Mouse (Mus musculus): Measurements from ENCODE around the gene Nol9. TPM values are rescaled to one million over a fixed set of nuclear protein-coding genes. Genes with fewer than 3 reads are reported as not detected.

Nol9 gene
- total and polyA plus RNA-seq, 2 experiments from 2014 or later = 17.1 to 33.0 TPM

DNA sequence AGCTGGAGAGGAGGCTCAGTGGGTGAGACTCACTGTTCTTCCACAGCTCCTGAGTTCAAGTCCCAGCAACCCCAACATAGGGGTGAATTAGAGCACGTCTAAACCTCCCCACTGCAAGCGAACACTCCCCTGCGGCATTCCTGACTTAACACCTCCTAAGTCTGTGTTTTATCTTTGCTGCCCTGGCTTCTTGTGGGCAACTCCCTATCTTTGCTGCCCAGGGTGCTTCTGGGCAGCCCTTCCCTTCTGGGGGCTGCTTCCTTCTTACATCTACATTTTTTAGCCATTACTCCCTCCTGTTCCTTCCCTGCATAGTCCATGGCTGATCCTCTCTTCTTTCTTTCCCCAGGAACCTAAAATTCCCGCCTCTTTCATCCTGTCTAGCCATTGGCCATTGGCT, 71.6 kb downstream of the Nol9 start:
- WGBS = 86% methylated on average over 4 of the region's 4 CpGs
- H3K4me3 ChIP-seq (ENCODE audit: low read length) = no peak overlapping the region
- no peak overlapping the region for H3K9ac ChIP-seq (replicated peaks; ENCODE audit: low read length)
- no peak for DNase-seq (ENCODE audit: low spot score)
- H3K4me2 ChIP-seq (ENCODE audit: low read depth, low read length) = no peak overlapping the region
- H3K27me3 ChIP-seq (ENCODE audit: insufficient read depth, low read length) = peaks cover 14% of the 10 kb centered on the region; the same call in 1 of the 2 replicates
- no peak for TF ChIP-seq CTCF (IDR thresholded peaks at IDR 0.05; ENCODE audit: low read depth)
- no peak overlapping the region for H3K27ac ChIP-seq
- no peak for ATAC-seq
- H3K4me1 ChIP-seq (ENCODE audit: insufficient read depth, low read length) = peaks cover 14% of the 10 kb centered on the region
- no peaks in the 10 kb centered on the region for H3K9me3 ChIP-seq (ENCODE audit: low read length)
- peaks cover 13% of the 10 kb centered on the region for H3K36me3 ChIP-seq (ENCODE audit: insufficient read depth, low read length)

Other genes with a start within 250 kb of the Nol9 start
- gene Camta1, start 177.4 kb upstream of the Nol9 start, total RNA-seq (2014; rRNA removed) = 127 and 179 TPM in 2 replicates
- gene Camta1, start 177.4 kb upstream of the Nol9 start, polyA plus RNA-seq (2015; fragmentation: Nextera tagmentation; extraction: Ambion mirVana) = 133 and 145 TPM in 2 replicates
- 94.5 and 108 TPM in 2 replicates for gene Dnajc11, start 105.6 kb upstream of the Nol9 start, total RNA-seq (2014; rRNA removed)
- 64.1 and 65.6 TPM in 2 replicates for gene Dnajc11, start 105.6 kb upstream of the Nol9 start, polyA plus RNA-seq (2015; fragmentation: Nextera tagmentation; extraction: Ambion mirVana)
- 12.1 and 14.9 TPM in 2 replicates for gene Thap3, start 50.3 kb upstream of the Nol9 start, total RNA-seq (2014; rRNA removed)
- 42.1 and 47.3 TPM in 2 replicates for gene Thap3, start 50.3 kb upstream of the Nol9 start, polyA plus RNA-seq (2015; fragmentation: Nextera tagmentation; extraction: Ambion mirVana)
- 19.9 and 20.8 TPM in 2 replicates for gene Phf13, start 43.1 kb upstream of the Nol9 start, total RNA-seq (2014; rRNA removed)
- 14.6 and 15.0 TPM in 2 replicates for gene Phf13, start 43.1 kb upstream of the Nol9 start, polyA plus RNA-seq (2015; fragmentation: Nextera tagmentation; extraction: Ambion mirVana)
- 12.3 and 14.0 TPM in 2 replicates for gene Klhl21, start 30.5 kb upstream of the Nol9 start, total RNA-seq (2014; rRNA removed)
- gene Klhl21, start 30.5 kb upstream of the Nol9 start, polyA plus RNA-seq (2015; fragmentation: Nextera tagmentation; extraction: Ambion mirVana) = 4.5 and 4.8 TPM in 2 replicates
- gene Zbtb48, start 11.7 kb upstream of the Nol9 start, total RNA-seq (2014; rRNA removed) = 7.0 and 8.6 TPM in 2 replicates
- 10.7 and 16.2 TPM in 2 replicates for gene Zbtb48, start 11.7 kb upstream of the Nol9 start, polyA plus RNA-seq (2015; fragmentation: Nextera tagmentation; extraction: Ambion mirVana)
- 0.42 and 0.93 TPM in 2 replicates for gene Tas1r1, start 753 bp upstream of the Nol9 start, total RNA-seq (2014; rRNA removed)
- gene Tas1r1, start 753 bp upstream of the Nol9 start, polyA plus RNA-seq (2015; fragmentation: Nextera tagmentation; extraction: Ambion mirVana) = 1.7 TPM in 2 replicates
- gene Plekhg5, start 33.2 kb downstream of the Nol9 start, total RNA-seq (2014; rRNA removed) = 20.7 and 21.0 TPM in 2 replicates
- 13.1 and 13.3 TPM in 2 replicates for gene Plekhg5, start 33.2 kb downstream of the Nol9 start, polyA plus RNA-seq (2015; fragmentation: Nextera tagmentation; extraction: Ambion mirVana)
- gene Tnfrsf25, start 76.6 kb downstream of the Nol9 start, total RNA-seq (2014; rRNA removed) = 0.22 and 1.6 TPM in 2 replicates
- gene Tnfrsf25, start 76.6 kb downstream of the Nol9 start, polyA plus RNA-seq (2015; fragmentation: Nextera tagmentation; extraction: Ambion mirVana) = 0.48 and 0.62 TPM in 2 replicates
- 0.47 and 1.4 TPM in 2 replicates for gene Espn, start 113.0 kb downstream of the Nol9 start, total RNA-seq (2014; rRNA removed)
- gene Espn, start 113.0 kb downstream of the Nol9 start, polyA plus RNA-seq (2015; fragmentation: Nextera tagmentation; extraction: Ambion mirVana) = 0.71 and 0.79 TPM in 2 replicates
- not detected in 2 replicates for gene Hes2, start 119.5 kb downstream of the Nol9 start, total RNA-seq (2014; rRNA removed)
- not detected in 2 replicates for gene Hes2, start 119.5 kb downstream of the Nol9 start, polyA plus RNA-seq (2015; fragmentation: Nextera tagmentation; extraction: Ambion mirVana)
- 249 and 259 TPM in 2 replicates for gene Acot7, start 138.8 kb downstream of the Nol9 start, total RNA-seq (2014; rRNA removed)
- 455 and 488 TPM in 2 replicates for gene Acot7, start 138.8 kb downstream of the Nol9 start, polyA plus RNA-seq (2015; fragmentation: Nextera tagmentation; extraction: Ambion mirVana)
- 167 and 170 TPM in 2 replicates for gene Gpr153, start 234.9 kb downstream of the Nol9 start, total RNA-seq (2014; rRNA removed)
- gene Gpr153, start 234.9 kb downstream of the Nol9 start, polyA plus RNA-seq (2015; fragmentation: Nextera tagmentation; extraction: Ambion mirVana) = 17.1 and 19.0 TPM in 2 replicates

Measured in hindbrain, postnatal 0 days (tissue).